Mouse (Mus musculus) midbrain, postnatal 0 days (tissue): Measurements from ENCODE around the gene Olfr648. TPM values are rescaled to one million over a fixed set of nuclear protein-coding genes. Genes with fewer than 3 reads are reported as not detected.

Experiments
- ATAC-seq: fragments of 200-750 bp; cut with Nextera tagmentation; 2 replicates; pipeline ENCODE4 v1.8.0; 2017; ENCODE audit warnings: moderate number of reproducible peaks, mild to moderate bottlenecking, moderate TSS enrichment, moderate library complexity; ENCODE audit not compliant: low FRiP score
- DNase-seq: peaks from one replicate; pipeline ENCODE4 v3.0.0-alpha.2; 2015; ENCODE audit warnings: low spot score
- H3K27ac ChIP-seq: fragments of 300-500 bp; sonication (generic); 2 replicates; pipeline ENCODE4 v1.5.1; 2014; ENCODE audit warnings: low read depth, mild to moderate bottlenecking, low read length, mixed read lengths
- H3K27me3 ChIP-seq: fragments of 300-500 bp; sonication (generic); 2 replicates; pipeline ENCODE4 v1.6.1; 2014; ENCODE audit warnings: low read length, control low read depth, mixed read lengths; ENCODE audit not compliant: insufficient read depth
- H3K36me3 ChIP-seq: fragments of 300-500 bp; sonication (generic); 2 replicates; pipeline ENCODE4 v1.6.1; 2014; ENCODE audit warnings: low read length, control low read depth, mixed read lengths; ENCODE audit not compliant: insufficient read depth
- H3K4me1 ChIP-seq: fragments of 300-500 bp; sonication (generic); 2 replicates; pipeline ENCODE4 v1.6.1; 2014; ENCODE audit warnings: mild to moderate bottlenecking, control low read depth, antibody characterized with exemption, low read length, mixed read lengths; ENCODE audit not compliant: insufficient read depth
- H3K4me2 ChIP-seq: fragments of 300-500 bp; sonication (generic); 2 replicates; pipeline ENCODE4 v1.6.1; 2014; ENCODE audit warnings: low read depth, mild to moderate bottlenecking, low read length, mixed read lengths; ENCODE audit not compliant: poor library complexity, severe bottlenecking
- H3K4me3 ChIP-seq: fragments of 300-500 bp; sonication (generic); 2 replicates; pipeline ENCODE4 v1.5.1; 2014; ENCODE audit warnings: low read depth, mild to moderate bottlenecking, low read length, moderate library complexity
- H3K9ac ChIP-seq: fragments of 300-500 bp; sonication (generic); replicated peaks from 2 replicates; pipeline ENCODE4 v1.6.1; 2014; ENCODE audit warnings: mild to moderate bottlenecking, low read length, moderate library complexity, mixed read lengths; ENCODE audit not compliant: poor library complexity, severe bottlenecking
- H3K9me3 ChIP-seq: fragments of 300-500 bp; sonication (generic); 2 replicates; pipeline ENCODE4 v1.6.1; 2016; ENCODE audit warnings: low read length, control low read depth
- CTCF ChIP-seq: IDR thresholded peaks from 2 replicates; pipeline ENCODE4 v1.5.1; 2016; ENCODE audit warnings: antibody characterized with exemption, mild to moderate bottlenecking
- WGBS: fragments of 180-500 bp; shearing (Covaris S2); extraction: QIAGEN DNeasy Blood & Tissue Kit; methylation state at CpG from one replicate; pipeline ENCODE4 v1.1.7; 2014; 5-methylcytosine and 5-hydroxymethylcytosine counted together
- polyA plus RNA-seq: library from polyadenylated mRNA; unstranded; fragments of >200 nt; fragmentation: Nextera tagmentation; extraction: Ambion mirVana; gene quantifications from 2 replicates; pipeline ENCODE4 v1.2.1, GENCODE M21; 2015
- total RNA-seq: library from RNA; depleted of rRNA; stranded (reverse); fragments of >200 nt; gene quantifications from 2 replicates; pipeline ENCODE4 v1.2.3, GENCODE M21; 2014; rRNA removed

Olfr648 gene
- total and polyA plus RNA-seq, 2 experiments from 2014 or later: 0.39 TPM; not detected in 1

DNA sequence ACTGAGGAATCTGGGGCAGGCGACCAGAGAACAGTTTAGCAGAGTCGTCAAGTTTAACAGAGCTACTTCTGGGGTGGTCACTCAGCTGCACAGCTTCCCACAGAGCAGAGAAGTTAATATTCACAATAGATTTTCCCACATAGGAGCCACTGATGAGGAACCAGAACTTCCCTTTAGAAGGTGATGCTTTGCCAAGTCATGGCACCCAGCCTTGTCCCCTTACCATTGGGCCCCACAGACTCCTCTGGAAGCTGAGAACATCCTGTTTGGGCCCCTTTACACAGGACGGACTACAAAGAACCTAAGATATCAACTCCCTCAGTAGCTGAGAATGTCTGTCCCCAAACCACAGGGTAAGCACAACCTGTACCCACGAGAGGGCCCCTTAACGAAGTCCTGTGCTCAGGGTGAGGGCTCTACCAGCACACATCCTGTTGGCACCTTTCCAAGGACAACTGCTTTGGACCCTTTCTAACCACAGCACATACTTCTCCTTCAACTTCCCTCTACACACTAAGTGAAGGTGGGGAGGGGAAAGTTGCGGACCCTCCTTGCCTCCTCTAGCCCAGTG lies 13.5 kb downstream of the Olfr648 start:
- 77% methylated on average over 6 of the region's 6 CpGs for WGBS
- H3K27me3 ChIP-seq: no peaks in the 10 kb centered on the region
- no peak for ATAC-seq

DNA sequence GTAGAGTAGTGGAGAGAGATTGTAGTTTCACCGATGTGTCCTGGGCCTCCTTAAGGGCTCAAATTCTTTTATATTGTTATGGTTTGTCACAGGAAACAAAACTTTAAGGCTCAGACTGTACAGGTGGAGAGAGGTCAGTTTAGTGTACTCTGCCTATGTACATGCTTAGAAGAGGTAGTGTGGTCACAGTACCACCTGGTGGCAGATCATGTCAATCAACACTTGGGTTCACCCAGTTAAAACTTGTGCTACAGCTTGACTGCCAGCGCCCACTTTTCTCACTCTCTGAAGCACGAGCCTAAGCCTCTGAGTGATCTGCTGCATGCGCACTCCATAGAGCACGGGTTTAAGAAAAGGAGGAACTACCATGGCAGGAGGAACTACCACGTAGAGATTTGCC lies 16.1 kb downstream of the Olfr648 start:
- ATAC-seq (no peak), DNase-seq (no peak)
- TF ChIP-seq CTCF: peak; percentile 15; the same call in 1 of the 2 replicates
- no peaks in the 10 kb centered on the region for H3K27me3 ChIP-seq
- H3K4me2 ChIP-seq: no peak overlapping the region
- no peak overlapping the region for H3K27ac ChIP-seq
- no peaks in the 10 kb centered on the region for H3K36me3 ChIP-seq
- 80% methylated on average over 6 of the region's 6 CpGs for WGBS
- H3K9ac ChIP-seq: no peak overlapping the region
- no peak overlapping the region for H3K4me3 ChIP-seq
- H3K4me1 ChIP-seq: no peaks in the 10 kb centered on the region
- no peaks in the 10 kb centered on the region for H3K9me3 ChIP-seq

More for the DNA sequence above, 13.5 kb downstream of the Olfr648 start:
- Histone ChIP-seq H3K4me1 (no peaks in the 10 kb centered on the region), H3K9ac (no peak overlapping the region), H3K27ac (no peak overlapping the region), H3K4me2 (no peak overlapping the region), H3K9me3 (no peaks in the 10 kb centered on the region), H3K4me3 (no peak overlapping the region), H3K36me3 (no peaks in the 10 kb centered on the region)
- TF ChIP-seq CTCF: no peak
- DNase-seq: no peak

DNA sequence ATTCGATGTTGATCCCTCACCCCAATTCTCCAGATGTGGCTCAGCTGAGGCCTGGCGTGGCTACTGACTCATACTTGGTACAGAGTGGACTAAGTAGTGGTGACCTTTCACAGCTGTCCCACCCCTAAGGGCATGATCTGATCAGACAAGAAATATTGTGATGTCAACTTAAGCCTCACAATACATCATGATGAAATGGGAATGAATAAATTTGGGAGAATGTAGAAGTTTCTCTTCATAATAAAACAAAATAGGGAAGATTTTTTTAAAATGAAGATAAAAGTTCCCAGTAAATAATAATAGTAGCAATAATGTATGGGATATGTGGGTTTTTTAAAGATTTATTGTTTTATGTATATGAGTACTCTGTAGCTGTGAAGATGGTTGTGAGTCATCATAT lies 32.7 kb downstream of the Olfr648 start, which contains the start of gene Ubqlnl:
Ubqlnl (minus strand) TSS at position 101 of the 400 bp plus-strand sequence.
- Histone ChIP-seq H3K27me3 (no peaks in the 10 kb centered on the region), H3K36me3 (no peaks in the 10 kb centered on the region), H3K4me2 (no peak within 1 kb of the TSS), H3K9me3 (no peaks in the 10 kb centered on the region), H3K4me3 (no peak within 1 kb of the TSS), H3K4me1 (no peaks in the 10 kb centered on the region), H3K9ac (no peak within 1 kb of the TSS), H3K27ac (no peak within 1 kb of the TSS)
- no peak for TF ChIP-seq CTCF
- DNase-seq: no peak
- WGBS: 93% methylated on average over 2 of the region's 2 CpGs
- ATAC-seq: no peak

DNA sequence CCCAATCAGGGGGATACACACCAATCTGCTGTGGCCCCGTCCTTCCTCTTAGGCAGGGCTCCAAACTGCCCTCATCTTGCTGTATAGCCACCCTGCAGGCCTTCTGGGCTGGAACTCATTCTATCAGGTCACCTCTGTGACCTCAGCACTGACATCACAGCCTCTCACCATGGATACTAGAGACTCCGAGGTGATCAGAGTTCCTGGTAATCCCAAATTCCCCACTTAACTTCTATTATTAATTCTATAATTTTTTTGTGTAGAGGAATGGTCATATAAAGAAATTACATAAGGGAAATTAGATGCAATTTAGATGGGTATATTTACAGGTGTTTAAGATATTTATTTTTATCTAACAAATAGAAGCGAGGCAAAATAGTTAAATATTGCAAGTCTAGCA lies 40.0 kb downstream of the Olfr648 start, which contains the start of gene Ubqln3:
Ubqln3 (minus strand) TSS at position 101 of the 400 bp plus-strand sequence.
- DNase-seq (no peak), ATAC-seq (no peak)
- Histone ChIP-seq H3K4me1 (no peaks in the 10 kb centered on the region), H3K4me3 (no peak within 1 kb of the TSS), H3K9me3 (no peaks in the 10 kb centered on the region), H3K27ac (no peak within 1 kb of the TSS), H3K4me2 (no peak within 1 kb of the TSS), H3K36me3 (no peaks in the 10 kb centered on the region), H3K9ac (no peak within 1 kb of the TSS), H3K27me3 (no peaks in the 10 kb centered on the region)
- no peak for TF ChIP-seq CTCF
- 75% methylated on average over 3 of the region's 3 CpGs for WGBS

DNA sequence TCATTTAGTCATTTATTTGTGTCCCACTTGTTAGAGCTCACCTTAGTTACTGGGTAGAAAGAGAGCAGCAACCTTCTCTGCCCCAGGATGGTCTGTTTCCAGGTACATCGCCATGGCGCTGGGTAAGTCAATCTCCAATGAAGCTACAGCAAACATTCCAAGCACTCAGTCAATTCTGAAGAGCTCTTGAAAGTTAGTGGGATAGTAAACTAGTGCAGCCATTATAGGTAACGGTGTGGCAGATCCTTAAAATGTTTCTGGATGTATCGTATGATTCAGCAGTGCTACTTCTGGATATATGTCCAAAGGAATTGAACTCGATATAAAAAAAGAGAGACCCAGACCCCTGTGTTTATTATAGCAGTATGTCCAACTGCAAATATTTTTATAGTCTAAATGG lies 45.9 kb downstream of the Olfr648 start, which contains the start of gene Olfr643:
Olfr643 (minus strand) TSS at position 101 of the 400 bp plus-strand sequence.
- H3K4me3 ChIP-seq: no peak within 1 kb of the TSS
- no peak for TF ChIP-seq CTCF
- 90% methylated on average over 5 of the region's 5 CpGs for WGBS
- no peak within 1 kb of the TSS for H3K9ac ChIP-seq
- no peak for ATAC-seq
- no peaks in the 10 kb centered on the region for H3K4me1 ChIP-seq
- no peaks in the 10 kb centered on the region for H3K9me3 ChIP-seq
- DNase-seq: no peak
- H3K36me3 ChIP-seq: no peaks in the 10 kb centered on the region
- no peak within 1 kb of the TSS for H3K4me2 ChIP-seq
- no peaks in the 10 kb centered on the region for H3K27me3 ChIP-seq
- H3K27ac ChIP-seq: no peak within 1 kb of the TSS

DNA sequence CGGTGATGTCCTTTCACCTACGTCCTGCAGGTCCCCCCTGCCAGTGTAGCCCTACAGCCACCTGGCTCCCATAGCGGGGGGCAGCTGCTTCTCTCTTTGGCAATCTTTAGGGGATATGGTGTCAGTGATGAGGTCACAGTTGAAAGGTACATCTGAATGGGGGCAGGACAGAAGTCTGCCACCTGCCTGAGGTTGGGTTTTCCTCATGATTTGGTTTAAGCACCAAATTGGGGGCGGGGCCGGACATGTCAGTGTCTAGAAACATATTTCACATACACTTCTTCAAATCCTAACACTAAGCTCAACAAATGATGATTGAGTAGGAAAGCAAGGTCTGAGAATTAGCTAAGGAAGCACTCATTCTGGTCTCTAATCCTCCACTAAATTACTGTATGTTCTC lies 53.5 kb downstream of the Olfr648 start, which contains the start of gene Ubqln5:
Ubqln5 (minus strand) TSS at position 101 of the 400 bp plus-strand sequence.
- 97% methylated on average over 5 of the region's 5 CpGs for WGBS
- no peak within 1 kb of the TSS for H3K4me2 ChIP-seq
- no peaks in the 10 kb centered on the region for H3K4me1 ChIP-seq
- TF ChIP-seq CTCF: no peak
- H3K36me3 ChIP-seq: no peaks in the 10 kb centered on the region
- no peaks in the 10 kb centered on the region for H3K27me3 ChIP-seq
- H3K9me3 ChIP-seq: no peaks in the 10 kb centered on the region
- H3K27ac ChIP-seq: no peak within 1 kb of the TSS
- DNase-seq (no peak), ATAC-seq (no peak)
- H3K4me3 ChIP-seq: no peak within 1 kb of the TSS
- no peak within 1 kb of the TSS for H3K9ac ChIP-seq

Other genes starting within 250 kb of the Olfr648 start
- not detected in 2 replicates for gene Olfr632, start 249.0 kb downstream of the Olfr648 start, total RNA-seq
- not detected in 2 replicates for gene Olfr632, start 249.0 kb downstream of the Olfr648 start, polyA plus RNA-seq
- not detected in 2 replicates for gene Olfr633, start 239.0 kb downstream of the Olfr648 start, total RNA-seq
- not detected in 2 replicates for gene Olfr633, start 239.0 kb downstream of the Olfr648 start, polyA plus RNA-seq
- gene Olfr635, start 212.2 kb downstream of the Olfr648 start, total RNA-seq: not detected in 2 replicates
- gene Olfr635, start 212.2 kb downstream of the Olfr648 start, polyA plus RNA-seq: 0.01 TPM in 1 of 2 replicates, not detected in the other
- not detected in 2 replicates for gene Olfr638, start 184.6 kb downstream of the Olfr648 start, total RNA-seq
- gene Olfr638, start 184.6 kb downstream of the Olfr648 start, polyA plus RNA-seq: not detected in 2 replicates
- 0.14 TPM in 1 of 2 replicates, not detected in the other for gene Olfr639, start 166.1 kb downstream of the Olfr648 start, total RNA-seq
- gene Olfr639, start 166.1 kb downstream of the Olfr648 start, polyA plus RNA-seq: not detected in 2 replicates
- 0.11 TPM in 1 of 2 replicates, not detected in the other for gene Olfr640, start 157.8 kb downstream of the Olfr648 start, total RNA-seq
- gene Olfr640, start 157.8 kb downstream of the Olfr648 start, polyA plus RNA-seq: 0.06 TPM in 1 of 2 replicates, not detected in the other
- gene Olfr641, start 147.9 kb downstream of the Olfr648 start, total RNA-seq: not detected in 2 replicates
- gene Olfr641, start 147.9 kb downstream of the Olfr648 start, polyA plus RNA-seq: not detected in 2 replicates
- not detected in 2 replicates for gene Olfr642, start 130.7 kb downstream of the Olfr648 start, total RNA-seq
- not detected in 2 replicates for gene Olfr642, start 130.7 kb downstream of the Olfr648 start, polyA plus RNA-seq
- gene 4930516K23Rik, start 121.9 kb downstream of the Olfr648 start, total RNA-seq: not detected in 2 replicates
- not detected in 2 replicates for gene 4930516K23Rik, start 121.9 kb downstream of the Olfr648 start, polyA plus RNA-seq
- not detected in 2 replicates for gene Olfr644, start 111.5 kb downstream of the Olfr648 start, total RNA-seq
- gene Olfr644, start 111.5 kb downstream of the Olfr648 start, polyA plus RNA-seq: not detected in 2 replicates
- not detected in 2 replicates for gene Olfr645, start 97.9 kb downstream of the Olfr648 start, total RNA-seq
- gene Olfr645, start 97.9 kb downstream of the Olfr648 start, polyA plus RNA-seq: not detected in 2 replicates
- not detected in 2 replicates for gene Olfr646, start 78.5 kb downstream of the Olfr648 start, total RNA-seq
- gene Olfr646, start 78.5 kb downstream of the Olfr648 start, polyA plus RNA-seq: not detected in 2 replicates
- not detected in 2 replicates for gene Ubqln5, start 53.6 kb downstream of the Olfr648 start, total RNA-seq
- gene Ubqln5, start 53.6 kb downstream of the Olfr648 start, polyA plus RNA-seq: not detected in 2 replicates
- gene Olfr643, start 46.0 kb downstream of the Olfr648 start, total RNA-seq: not detected in 2 replicates
- not detected in 2 replicates for gene Olfr643, start 46.0 kb downstream of the Olfr648 start, polyA plus RNA-seq
- not detected in 2 replicates for gene Ubqln3, start 40.1 kb downstream of the Olfr648 start, total RNA-seq
- not detected in 2 replicates for gene Ubqln3, start 40.1 kb downstream of the Olfr648 start, polyA plus RNA-seq
- not detected in 2 replicates for gene Ubqlnl, start 32.8 kb downstream of the Olfr648 start, total RNA-seq
- not detected in 2 replicates for gene Ubqlnl, start 32.8 kb downstream of the Olfr648 start, polyA plus RNA-seq
- not detected in 2 replicates for gene Olfm5, start 18.6 kb downstream of the Olfr648 start, total RNA-seq
- gene Olfm5, start 18.6 kb downstream of the Olfr648 start, polyA plus RNA-seq: not detected in 2 replicates
- not detected in 2 replicates for gene Olfr649, start 12.6 kb upstream of the Olfr648 start, total RNA-seq
- not detected in 2 replicates for gene Olfr649, start 12.6 kb upstream of the Olfr648 start, polyA plus RNA-seq
- 0.11 and 0.33 TPM in 2 replicates for gene Trim6, start 35.4 kb upstream of the Olfr648 start, total RNA-seq
- gene Trim6, start 35.4 kb upstream of the Olfr648 start, polyA plus RNA-seq: 0.49 and 0.75 TPM in 2 replicates
- 1.9 and 2.4 TPM in 2 replicates for gene Trim34a, start 61.1 kb upstream of the Olfr648 start, total RNA-seq
- 0.78 and 0.86 TPM in 2 replicates for gene Trim34a, start 61.1 kb upstream of the Olfr648 start, polyA plus RNA-seq
- 0.05 TPM in 1 of 2 replicates, not detected in the other for gene Trim5, start 104.7 kb upstream of the Olfr648 start, total RNA-seq
- gene Trim5, start 104.7 kb upstream of the Olfr648 start, polyA plus RNA-seq: 0.17 and 0.20 TPM in 2 replicates
- 0.71 and 5.0 TPM in 2 replicates for gene Trim12a, start 132.1 kb upstream of the Olfr648 start, total RNA-seq
- gene Trim12a, start 132.1 kb upstream of the Olfr648 start, polyA plus RNA-seq: 1.3 and 2.2 TPM in 2 replicates
- 0.19 TPM in 1 of 2 replicates, not detected in the other for gene Trim34b, start 146.1 kb upstream of the Olfr648 start, total RNA-seq
- not detected in 2 replicates for gene Trim34b, start 146.1 kb upstream of the Olfr648 start, polyA plus RNA-seq
- 3.5 and 3.6 TPM in 2 replicates for gene Trim12c, start 170.0 kb upstream of the Olfr648 start, total RNA-seq
- 0.57 and 0.58 TPM in 2 replicates for gene Trim12c, start 170.0 kb upstream of the Olfr648 start, polyA plus RNA-seq
- gene Trim30b, start 186.5 kb upstream of the Olfr648 start, total RNA-seq: not detected in 2 replicates
- 0.11 TPM in 1 of 2 replicates, not detected in the other for gene Trim30b, start 186.5 kb upstream of the Olfr648 start, polyA plus RNA-seq
- 0.88 TPM in 1 of 2 replicates, not detected in the other for gene Trim30c, start 217.4 kb upstream of the Olfr648 start, total RNA-seq
- 0.16 TPM in 1 of 2 replicates, not detected in the other for gene Trim30c, start 217.4 kb upstream of the Olfr648 start, polyA plus RNA-seq